Mouse (Mus musculus): ENCODE results near the gene St3gal5.

GRCm38 (mm10) chr6:72177417-72177816, 80.0 kb downstream of the St3gal5 start:
- TF ChIP-seq KAT2A (IDR thresholded peaks at IDR 0.05; ENCODE audit: insufficient replicate concordance, low read length), result no peak
- no peak for TF ChIP-seq EP300 (IDR thresholded peaks at IDR 0.05; ENCODE audit: low read length)
- TF ChIP-seq POLR2A (IDR thresholded peaks at IDR 0.05; ENCODE audit: low read depth, low read length), result no peak
- no peak for TF ChIP-seq RCOR1 (conservative IDR thresholded peaks at IDR 0.05; ENCODE audit: low read depth, low read length)
